Mouse (Mus musculus) C2C12 (cell line): ENCODE measurements at regions not wholly inside any gene's neighbourhood (a gene's known extent, or its start where the extent isn't known, plus 50 kb on each side); places are given as distances from the start of the nearest gene placed in this dataset.

Experiments
- H3K27me3 ChIP-seq: one replicate; pipeline ENCODE4 v1.6.1; 2011; ENCODE audit not compliant: control insufficient read depth, insufficient read depth, insufficient read length
- H3K36me3 ChIP-seq: one replicate; pipeline ENCODE4 v1.6.1; 2011; ENCODE audit not compliant: control insufficient read depth, insufficient read depth
- H3K4me3 ChIP-seq: one replicate; pipeline ENCODE4 v1.5.1; 2011; ENCODE audit warnings: mild to moderate bottlenecking, control low read depth; ENCODE audit not compliant: poor library complexity, insufficient read depth, severe bottlenecking
- H3K79me2 ChIP-seq: one replicate; pipeline ENCODE4 v1.6.1; 2011; ENCODE audit not compliant: control insufficient read depth, insufficient read depth
- H3K79me3 ChIP-seq: one replicate; pipeline ENCODE4 v1.6.1; 2011; ENCODE audit warnings: low read depth, control low read depth
- H3ac ChIP-seq: one replicate; pipeline ENCODE3; 2011; ENCODE audit warnings: low read depth; ENCODE audit not compliant: control insufficient read depth, insufficient read length
- CEBPB ChIP-seq: IDR thresholded peaks from one replicate; pipeline ENCODE4 v1.6.1; 2011; ENCODE audit warnings: low read depth, mild to moderate bottlenecking, control low read depth, moderate library complexity
- CTCF ChIP-seq: IDR thresholded peaks from one replicate; pipeline ENCODE4 v1.5.1; 2011; ENCODE audit not compliant: control insufficient read depth, insufficient read depth, insufficient read length
- FOSL1 ChIP-seq: IDR thresholded peaks from one replicate; pipeline ENCODE4 v1.8.0; 2011; ENCODE audit warnings: mild to moderate bottlenecking, low read length; ENCODE audit not compliant: poor library complexity, insufficient read depth, severe bottlenecking
- MAX ChIP-seq: IDR thresholded peaks from one replicate; pipeline ENCODE4 v1.6.1; 2011; ENCODE audit warnings: mild to moderate bottlenecking, control low read depth
- MYOD1 ChIP-seq: IDR thresholded peaks from one replicate; pipeline ENCODE4 v1.6.1; 2011; ENCODE audit warnings: low read depth; ENCODE audit not compliant: control insufficient read depth, insufficient read length
- MYOG ChIP-seq: IDR thresholded peaks from one replicate; pipeline ENCODE4 v1.6.1; 2011; ENCODE audit not compliant: control insufficient read depth, insufficient read length; ENCODE audit errors: extremely low read depth
- USF1 ChIP-seq: IDR thresholded peaks from one replicate; pipeline ENCODE4 v1.6.1; 2011; ENCODE audit warnings: low read depth, mild to moderate bottlenecking, control low read depth, moderate library complexity

DNA sequence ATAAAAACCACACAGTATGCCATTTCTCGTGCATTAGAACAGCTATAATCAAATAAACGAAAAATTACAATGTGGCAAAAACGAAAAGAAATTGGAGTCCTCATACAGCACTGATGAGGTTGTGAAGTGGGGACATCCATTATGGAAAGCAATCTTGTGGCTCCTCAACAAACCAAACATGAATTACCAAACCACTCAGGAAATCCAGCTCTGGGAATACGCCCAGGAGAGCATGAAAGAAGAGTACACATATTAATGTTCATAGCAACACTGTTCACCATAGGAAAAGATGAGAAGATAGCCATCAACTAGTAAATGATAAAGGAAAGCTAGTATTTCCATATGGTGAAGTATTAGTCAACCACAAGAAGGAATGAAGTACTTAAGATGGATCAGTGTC is 68.3 kb upstream of the Ptgfr start:
- H3ac ChIP-seq = no peak overlapping the region
- no peaks in the 10 kb centered on the region for H3K27me3 ChIP-seq
- H3K79me3 ChIP-seq = no peaks in the 10 kb centered on the region
- no peaks in the 10 kb centered on the region for H3K79me2 ChIP-seq
- H3K4me3 ChIP-seq = no peak overlapping the region
- TF ChIP-seq MYOD1 = no peak
- no peak for TF ChIP-seq USF1
- TF ChIP-seq CEBPB = no peak
- no peak for TF ChIP-seq CTCF
- no peak for TF ChIP-seq FOSL1
- no peak for TF ChIP-seq MAX
- no peak for TF ChIP-seq MYOG
- no peaks in the 10 kb centered on the region for H3K36me3 ChIP-seq

DNA sequence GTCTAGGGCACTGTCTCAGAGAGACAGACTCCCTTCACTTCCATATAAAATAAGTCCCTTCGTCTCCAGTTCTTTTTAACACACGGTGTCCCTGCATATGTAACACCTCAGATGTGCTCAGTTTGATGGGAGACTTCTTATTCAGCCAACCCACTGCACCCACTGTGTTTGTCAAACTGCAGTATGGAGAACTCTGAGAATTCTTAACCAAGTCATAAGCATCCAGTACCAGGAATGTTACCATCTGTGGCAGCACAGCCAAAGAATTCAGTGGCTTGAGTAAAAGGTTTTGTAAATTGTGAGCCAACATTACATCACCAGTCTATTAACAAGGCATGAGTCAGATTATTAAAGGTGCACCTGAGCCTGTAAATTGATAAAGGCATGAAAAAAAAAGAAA is 65.7 kb upstream of the Ptgfr start:
- H3K4me3 ChIP-seq = no peak overlapping the region
- H3K79me3 ChIP-seq = no peaks in the 10 kb centered on the region
- no peaks in the 10 kb centered on the region for H3K36me3 ChIP-seq
- no peaks in the 10 kb centered on the region for H3K27me3 ChIP-seq
- no peaks in the 10 kb centered on the region for H3K79me2 ChIP-seq
- TF ChIP-seq USF1 (no peak), MYOG (no peak), CEBPB (no peak), CTCF (no peak), FOSL1 (no peak), MAX (no peak), MYOD1 (no peak)
- H3ac ChIP-seq = no peak overlapping the region

DNA sequence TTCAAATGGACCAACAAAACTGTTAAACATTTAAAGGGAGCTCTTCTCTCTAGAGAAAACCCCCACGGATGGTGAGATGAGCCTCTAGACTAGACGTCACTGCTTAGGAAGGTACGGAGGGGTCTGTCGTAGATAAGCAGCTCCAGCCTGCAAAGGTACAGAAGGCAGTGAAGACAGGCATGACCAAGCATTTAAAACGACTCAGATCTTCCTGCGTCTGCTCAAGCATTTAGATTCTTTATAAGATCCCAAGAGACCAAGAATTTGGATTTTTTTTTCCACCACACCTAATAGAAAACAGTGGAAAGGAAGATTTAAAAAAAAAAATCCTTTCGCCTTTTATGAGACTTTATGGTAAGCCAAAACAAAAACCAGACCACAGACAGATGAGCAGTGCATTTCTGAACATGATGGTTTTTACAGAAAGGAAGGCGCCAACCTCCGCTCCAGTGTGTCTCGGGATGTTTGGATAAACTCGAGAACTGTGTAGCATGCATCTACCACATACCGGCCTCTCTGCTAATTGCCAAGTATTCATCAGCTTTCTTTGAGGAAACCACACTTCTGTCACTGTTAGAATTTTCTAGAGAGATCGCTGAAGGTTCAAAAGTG is 64.9 kb upstream of the Ptgfr start:
- Histone ChIP-seq H3K79me2 (no peaks in the 10 kb centered on the region), H3K4me3 (no peak overlapping the region), H3ac (no peak overlapping the region), H3K36me3 (no peaks in the 10 kb centered on the region), H3K79me3 (no peaks in the 10 kb centered on the region), H3K27me3 (no peaks in the 10 kb centered on the region)
- TF ChIP-seq CTCF = no peak
- no peak for TF ChIP-seq MYOG
- no peak for TF ChIP-seq MAX
- no peak for TF ChIP-seq CEBPB
- TF ChIP-seq MYOD1 = no peak
- no peak for TF ChIP-seq USF1

DNA sequence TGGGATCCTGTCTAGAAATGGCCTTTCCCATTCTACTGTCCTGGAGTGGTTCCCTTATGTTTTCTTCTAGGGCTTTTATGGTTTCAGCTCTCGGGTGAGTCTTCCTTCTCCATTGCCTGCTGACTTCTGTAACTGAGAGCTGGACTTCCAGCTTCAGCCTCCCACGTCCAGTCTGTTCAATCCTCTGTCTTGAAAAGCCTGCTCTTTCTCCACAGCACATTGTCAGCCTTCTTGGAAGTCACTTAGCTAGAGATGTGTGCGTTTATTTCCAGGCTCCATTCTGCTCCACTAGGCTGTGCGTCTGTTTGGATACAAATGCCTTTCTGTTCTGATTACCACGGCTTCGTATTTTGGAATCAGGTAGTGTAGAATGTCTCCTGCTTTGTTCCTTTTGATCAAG is 62.2 kb upstream of the Ptgfr start:
- TF ChIP-seq CEBPB = no peak
- TF ChIP-seq USF1 = no peak
- no peak for TF ChIP-seq MYOG
- no peak for TF ChIP-seq MYOD1
- no peak for TF ChIP-seq CTCF
- no peak for TF ChIP-seq FOSL1
- Histone ChIP-seq H3ac (no peak overlapping the region), H3K79me2 (no peaks in the 10 kb centered on the region), H3K79me3 (no peaks in the 10 kb centered on the region), H3K36me3 (no peaks in the 10 kb centered on the region), H3K27me3 (no peaks in the 10 kb centered on the region), H3K4me3 (no peak overlapping the region)

DNA sequence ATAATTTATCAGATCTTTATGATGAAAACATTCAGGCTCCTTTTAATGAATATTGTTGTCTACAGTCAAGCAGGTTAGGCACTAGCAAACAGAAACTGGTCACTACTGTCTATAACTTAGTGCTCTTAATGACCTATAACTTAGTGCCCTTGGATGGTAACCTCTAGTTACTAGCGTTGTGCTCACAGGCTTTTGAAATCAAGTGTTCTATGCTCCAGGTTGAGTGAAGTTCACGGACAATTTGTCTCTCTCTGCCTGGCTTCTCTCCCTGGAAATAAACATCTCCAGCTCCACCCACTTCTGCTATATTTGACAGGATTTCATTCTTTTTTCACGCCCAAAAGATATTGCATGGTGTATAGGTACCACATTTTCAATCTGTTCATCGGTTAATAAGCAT is 61.7 kb upstream of the Ptgfr start:
- no peaks in the 10 kb centered on the region for H3K27me3 ChIP-seq
- no peak overlapping the region for H3ac ChIP-seq
- TF ChIP-seq CEBPB (no peak), USF1 (no peak), MYOG (no peak), MYOD1 (no peak), FOSL1 (no peak), MAX (no peak), CTCF (no peak)
- no peak overlapping the region for H3K4me3 ChIP-seq
- no peaks in the 10 kb centered on the region for H3K79me2 ChIP-seq
- H3K79me3 ChIP-seq = no peaks in the 10 kb centered on the region
- H3K36me3 ChIP-seq = no peaks in the 10 kb centered on the region

DNA sequence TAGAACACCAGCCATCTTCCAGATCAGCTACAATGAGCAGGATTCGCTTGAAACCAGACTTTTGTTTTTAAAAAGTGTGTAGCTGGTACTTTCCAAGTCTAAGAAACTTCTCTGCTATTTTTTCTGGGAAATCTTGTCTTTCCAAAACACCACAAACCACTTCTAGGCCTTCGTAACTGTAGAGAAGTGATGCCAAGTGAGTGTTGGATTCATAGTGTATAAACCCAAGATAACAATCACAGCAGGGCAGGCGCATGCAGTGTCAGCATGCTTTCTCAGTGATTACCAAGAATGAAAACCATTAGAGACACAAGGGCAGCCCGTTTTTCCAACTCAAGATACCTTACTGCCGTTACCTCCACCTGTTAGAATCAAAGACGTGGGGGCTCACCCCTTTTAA is 58.9 kb upstream of the Ptgfr start:
- H3K79me2 ChIP-seq = no peaks in the 10 kb centered on the region
- TF ChIP-seq MAX (no peak), FOSL1 (no peak), CTCF (no peak), CEBPB (no peak), USF1 (no peak), MYOG (no peak), MYOD1 (no peak)
- no peaks in the 10 kb centered on the region for H3K27me3 ChIP-seq
- H3ac ChIP-seq = no peak overlapping the region
- H3K36me3 ChIP-seq = no peaks in the 10 kb centered on the region
- H3K4me3 ChIP-seq = no peak overlapping the region
- H3K79me3 ChIP-seq = no peaks in the 10 kb centered on the region
